Mouse (Mus musculus) naive thymus-derived CD4-positive, alpha-beta T cell, adult 2 months (primary cell): ENCODE measurements around the gene Pacsin2.
"Not testable (repeated sequence)": the region's sequence is repeated elsewhere in the genome, so short reads cannot be mapped to it uniquely, and the experiment has no call there.

Experiments used
- DNase-seq: peaks from one replicate; pipeline ENCODE4 v3.0.0-alpha.2; 2011; ENCODE audit warnings: low read depth

Gene Pacsin2

GRCm38 (mm10) chr15:83423589-83424384 is 40.6 kb downstream of the Pacsin2 start:
- no peak for DNase-seq

GRCm38 (mm10) chr15:83422299-83422981 is 42.0 kb downstream of the Pacsin2 start:
- peak; percentile 47 for DNase-seq

- DNase-seq = no peak
Observed at GRCm38 (mm10) chr15:83419562-83419961, 44.8 kb downstream of the Pacsin2 start.

GRCm38 (mm10) chr15:83418685-83419084 is 45.7 kb downstream of the Pacsin2 start:
- DNase-seq = no peak

GRCm38 (mm10) chr15:83417916-83418315 is 46.5 kb downstream of the Pacsin2 start:
- no peak for DNase-seq

GRCm38 (mm10) chr15:83417407-83417806 is 47.0 kb downstream of the Pacsin2 start:
- no peak for DNase-seq

GRCm38 (mm10) chr15:83415391-83415790 is 49.0 kb downstream of the Pacsin2 start:
- no peak for DNase-seq

GRCm38 (mm10) chr15:83411616-83412015 is 52.8 kb downstream of the Pacsin2 start:
- DNase-seq = no peak

GRCm38 (mm10) chr15:83410735-83411134 is 53.7 kb downstream of the Pacsin2 start:
- no peak for DNase-seq

- no peak for DNase-seq
Observed at GRCm38 (mm10) chr15:83410270-83410669, 54.1 kb downstream of the Pacsin2 start.

- no peak for DNase-seq
Observed at GRCm38 (mm10) chr15:83408692-83409442, 55.5 kb downstream of the Pacsin2 start.

- DNase-seq = no peak
Observed at GRCm38 (mm10) chr15:83408216-83408615, 56.2 kb downstream of the Pacsin2 start.

- no peak for DNase-seq
Observed at GRCm38 (mm10) chr15:83407502-83407901, 56.9 kb downstream of the Pacsin2 start.

GRCm38 (mm10) chr15:83405866-83406265 is 58.5 kb downstream of the Pacsin2 start:
- not testable (repeated sequence) for DNase-seq

GRCm38 (mm10) chr15:83404008-83404407 is 60.4 kb downstream of the Pacsin2 start:
- no peak for DNase-seq

GRCm38 (mm10) chr15:83403016-83403415 is 61.4 kb downstream of the Pacsin2 start:
- DNase-seq = no peak

- peak; percentile 28 for DNase-seq
Observed at GRCm38 (mm10) chr15:83392722-83393121, 71.7 kb downstream of the Pacsin2 start.

GRCm38 (mm10) chr15:83387911-83388310 is 76.5 kb downstream of the Pacsin2 start:
- no peak for DNase-seq

GRCm38 (mm10) chr15:83383633-83384032 is 80.8 kb downstream of the Pacsin2 start:
- DNase-seq = no peak

- DNase-seq = no peak
Observed at GRCm38 (mm10) chr15:83383136-83383535, 81.3 kb downstream of the Pacsin2 start.

GRCm38 (mm10) chr15:83382467-83382866 is 81.9 kb downstream of the Pacsin2 start:
- no peak for DNase-seq

- DNase-seq = no peak
Observed at GRCm38 (mm10) chr15:83377153-83377552, 87.3 kb downstream of the Pacsin2 start.

- DNase-seq = no peak
Observed at GRCm38 (mm10) chr15:83375136-83375535, 89.3 kb downstream of the Pacsin2 start.
